Mouse (Mus musculus) T-helper 2 cell (primary cell): Measurements from ENCODE around the gene Otulin.

Experiments
- in situ Hi-C: fragments of 300-600 bp; cut with MboI, MseI; formaldehyde crosslinking; loops from one replicate; pipeline ENCODE4 v1.15.1; 2025; ENCODE audit warnings: high pct_unique_total_duplicates

The Otulin gene

GRCm38 (mm10) chr15:27506893-27507596, 123.4 kb downstream of the Otulin start:
- in situ Hi-C loops = no loop called here

GRCm38 (mm10) chr15:27506127-27506886, 124.2 kb downstream of the Otulin start:
- in situ Hi-C loops = no loop called here

- in situ Hi-C loops = no loop called here
Observed at GRCm38 (mm10) chr15:27503801-27504730, 126.4 kb downstream of the Otulin start.

DNA sequence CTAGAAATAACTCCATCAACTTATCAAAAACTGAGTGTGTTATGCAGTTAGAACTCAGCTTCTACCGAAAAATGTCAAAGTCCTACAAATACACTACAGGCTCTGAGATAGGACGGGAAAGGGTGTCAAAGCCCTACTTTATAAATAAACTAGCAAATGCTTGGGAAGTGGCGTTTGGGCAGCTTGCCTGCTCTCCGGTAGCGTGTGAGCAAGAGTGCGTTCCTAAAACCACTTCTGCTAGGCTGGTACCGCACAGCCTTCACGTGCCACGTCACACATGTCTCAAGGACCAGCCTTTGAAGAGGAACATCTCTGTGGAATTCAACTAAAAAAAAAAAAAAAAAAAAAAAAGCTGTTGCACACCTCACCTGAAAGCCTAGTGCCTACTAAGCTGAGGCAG, 127.3 kb downstream of the Otulin start:
- in situ Hi-C loops = no loop called here

- in situ Hi-C loops = no loop called here
Observed at GRCm38 (mm10) chr15:27502338-27502737, 128.2 kb downstream of the Otulin start.

- in situ Hi-C loops = no loop called here
Observed at GRCm38 (mm10) chr15:27500390-27500789, 130.1 kb downstream of the Otulin start.

DNA sequence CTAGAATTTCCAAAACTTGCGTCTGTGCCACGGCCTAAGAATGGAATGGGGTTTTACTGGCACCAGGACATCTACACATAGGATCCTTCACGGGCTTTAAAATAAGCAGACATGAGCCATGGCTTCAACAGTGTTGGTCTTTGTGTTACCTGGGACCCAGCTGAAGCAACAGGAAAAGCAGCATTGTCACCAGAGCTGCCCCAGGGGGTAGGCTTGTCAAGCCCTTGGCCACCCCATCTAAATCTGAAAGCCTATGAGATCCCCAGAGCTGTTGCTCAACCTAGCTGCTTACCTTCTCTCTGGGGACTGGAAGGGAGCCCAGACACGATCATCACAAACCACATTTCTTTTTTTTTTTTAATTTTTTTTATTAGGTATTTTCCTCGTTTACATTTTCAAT, 132.4 kb downstream of the Otulin start:
- in situ Hi-C loops = no loop called here

- in situ Hi-C loops = no loop called here
Observed at GRCm38 (mm10) chr15:27497300-27497997, 133.0 kb downstream of the Otulin start.

DNA sequence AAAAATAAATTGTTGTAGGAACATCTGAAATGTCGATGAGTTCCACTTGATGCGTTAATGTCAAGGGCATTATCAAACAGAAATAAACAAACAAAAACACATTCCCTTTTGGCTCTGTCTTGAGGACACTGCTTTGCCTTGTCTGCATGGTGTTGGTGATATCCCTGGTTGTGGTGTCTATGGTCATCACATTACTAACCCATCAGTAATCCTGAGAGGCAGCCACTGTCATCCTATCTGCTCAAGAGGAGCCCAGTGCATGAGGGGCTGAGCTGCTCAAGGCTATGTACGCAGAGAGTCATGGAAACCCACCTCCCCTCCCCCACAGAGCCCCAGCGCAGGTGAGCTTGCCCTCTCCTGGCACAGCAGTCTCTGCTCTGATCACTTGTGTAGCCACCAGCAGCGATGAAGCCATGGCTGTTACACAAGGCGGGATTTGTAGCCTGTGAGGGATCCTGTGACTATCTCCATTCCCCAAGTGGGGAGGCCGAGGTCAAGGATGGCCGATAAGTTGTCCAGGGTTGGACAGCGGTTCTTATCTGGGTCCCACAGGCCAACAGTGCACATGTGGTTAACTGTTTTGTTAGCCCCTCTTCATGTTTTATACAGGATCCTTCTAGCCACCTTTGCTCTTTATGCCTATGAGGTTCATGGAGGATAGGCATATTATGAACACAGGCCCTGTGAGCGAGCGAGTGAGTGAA, 133.7 kb downstream of the Otulin start:
- in situ Hi-C loops = no loop called here

GRCm38 (mm10) chr15:27495981-27496401, 134.5 kb downstream of the Otulin start:
- in situ Hi-C loops = no loop called here

GRCm38 (mm10) chr15:27493516-27493915, 137.0 kb downstream of the Otulin start:
- in situ Hi-C loops = no loop called here

DNA sequence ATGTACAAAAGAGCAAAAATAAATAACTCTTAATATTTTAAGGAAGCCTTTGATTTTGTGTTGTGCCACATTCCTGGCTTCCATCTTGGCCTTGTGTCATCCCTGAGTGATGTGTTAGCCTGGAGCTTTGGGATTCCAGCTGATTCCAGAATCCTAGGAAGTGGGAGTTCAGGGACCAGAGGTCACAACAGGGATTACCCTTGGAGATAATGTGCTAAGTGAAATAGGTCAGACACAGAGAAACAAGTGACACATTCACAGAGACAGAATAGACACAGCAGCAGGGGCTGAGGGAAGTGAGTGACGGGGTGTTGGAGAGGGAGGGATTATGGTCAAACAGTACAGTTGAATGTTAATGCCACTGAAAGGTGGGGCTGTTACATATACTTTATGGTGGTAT, 137.8 kb downstream of the Otulin start:
- in situ Hi-C loops = no loop called here
